Mouse (Mus musculus) heart, adult 2 months (tissue): Measurements from ENCODE around the gene Cap1.

ENCODE experiments used
- CTCF ChIP-seq: fragments of 200-600 bp; IDR thresholded peaks from 2 replicates; pipeline ENCODE4 v1.8.1; 2022; ENCODE audit warnings: antibody characterized with exemption, mild to moderate bottlenecking, moderate library complexity
- EP300 ChIP-seq: fragments of 200-500 bp; IDR thresholded peaks from 2 replicates; pipeline ENCODE4 v1.6.1; 2011; ENCODE audit warnings: low read depth, low read length, control low read depth; ENCODE audit not compliant: insufficient read depth

DNA sequence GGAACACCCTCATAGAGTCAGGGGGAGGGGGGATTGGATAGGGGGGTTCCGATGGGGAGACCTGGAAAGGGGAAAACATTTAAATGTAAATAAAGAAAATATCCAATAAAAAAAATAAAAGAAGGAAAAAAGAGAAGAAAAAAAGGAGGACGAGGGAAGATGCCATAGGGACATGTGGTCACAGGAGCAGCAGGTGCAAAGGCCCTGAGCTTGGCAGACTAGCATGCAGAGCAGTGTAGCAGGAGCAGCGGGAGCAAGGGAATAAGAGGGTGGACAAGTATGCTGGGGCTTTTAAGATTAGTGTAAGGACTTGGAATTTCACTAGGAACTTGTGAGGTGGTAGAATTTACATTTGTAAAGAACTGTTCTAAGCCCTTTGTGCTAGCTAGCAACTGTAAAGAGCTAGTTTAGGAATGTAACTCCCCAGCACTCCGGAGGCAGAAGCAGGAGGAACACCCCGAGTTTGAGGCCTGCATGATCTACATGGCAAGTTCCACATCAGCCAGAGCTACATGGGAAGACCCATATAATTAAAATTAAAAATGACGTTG lies 48.6 kb downstream of the Cap1 start:
- TF ChIP-seq CTCF (no peak), EP300 (no peak)
